Mouse (Mus musculus) brain, embryonic 14.5 days (tissue): ENCODE measurements at regions not wholly inside any gene's neighbourhood (a gene's known extent, or its start where the extent isn't known, plus 50 kb on each side); places are given as distances from the start of the nearest gene placed in this dataset.

Experiments
- CTCF ChIP-seq: fragments of 200-500 bp; IDR thresholded peaks from 2 replicates; pipeline ENCODE4 v1.5.1; 2012; ENCODE audit warnings: inconsistent platforms, mild to moderate bottlenecking, moderate library complexity, borderline replicate concordance; ENCODE audit not compliant: insufficient read depth, insufficient read length; ENCODE audit errors: extremely low read depth
- POLR2A ChIP-seq: fragments of 200-500 bp; IDR thresholded peaks from 2 replicates; pipeline ENCODE4 v1.6.1; 2012; ENCODE audit warnings: mild to moderate bottlenecking, inconsistent platforms, borderline replicate concordance; ENCODE audit not compliant: poor library complexity, insufficient read depth, insufficient read length, severe bottlenecking; ENCODE audit errors: extremely low read depth

GRCm38 (mm10) chr4:23758005-23758404, 738.2 kb upstream of the Mms22l start:
- no peak for TF ChIP-seq CTCF
- no peak for TF ChIP-seq POLR2A
